Mouse (Mus musculus) heart, adult 2 months (tissue): ENCODE data around the gene Cfap221.

Source experiments
- CTCF ChIP-seq: fragments of 200-600 bp; IDR thresholded peaks from 2 replicates; pipeline ENCODE4 v1.8.1; 2022; ENCODE audit warnings: antibody characterized with exemption, mild to moderate bottlenecking, moderate library complexity
- POLR2A ChIP-seq: fragments of 200-500 bp; IDR thresholded peaks from 2 replicates; pipeline ENCODE4 v1.6.1; 2011; ENCODE audit warnings: mild to moderate bottlenecking, low read depth, low read length, control low read depth; ENCODE audit not compliant: insufficient read depth

GRCm38 (mm10) chr1:119957716-119958222, 39.3 kb downstream of the Cfap221 start:
- TF ChIP-seq CTCF (no peak), POLR2A (no peak)
